Mouse (Mus musculus): Measurements from ENCODE around the gene Svep1. TPM values are rescaled to one million over a fixed set of nuclear protein-coding genes. Genes with fewer than 3 reads are reported as not detected.

The Svep1 gene
- total and polyA plus RNA-seq, 3 experiments, result 3.5 to 4.5 (median 4.2) TPM

DNA sequence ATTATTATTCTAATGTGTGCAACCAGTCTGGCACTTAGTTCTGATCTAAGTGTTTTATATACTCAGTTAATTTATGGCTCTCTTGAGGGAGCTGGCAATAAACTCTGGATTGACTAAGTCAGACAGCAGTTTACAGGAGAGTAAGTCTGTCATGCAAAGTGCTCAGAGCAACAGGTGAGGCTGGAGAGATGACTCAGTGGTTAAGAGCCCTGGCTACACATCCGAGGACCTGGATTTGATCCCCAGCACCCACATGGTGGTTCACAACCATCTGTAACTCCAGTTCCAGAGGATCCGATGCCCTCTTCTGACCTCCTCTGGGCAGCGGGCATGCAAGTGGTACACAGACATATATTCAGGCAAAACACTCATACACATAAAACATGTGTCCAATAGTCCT, 162.3 kb downstream of the Svep1 start:
- no peak for TF ChIP-seq CTCF (IDR thresholded peaks at IDR 0.05)
- TF ChIP-seq EP300 (IDR thresholded peaks at IDR 0.05; ENCODE audit: insufficient read depth, low read depth, low read length), result no peak
- no peak for TF ChIP-seq POLR2A (IDR thresholded peaks at IDR 0.05; ENCODE audit: insufficient read depth, low read depth, low read length)
- Histone ChIP-seq H3K9ac (ENCODE audit: low read depth, low read length) (no peak overlapping the region), H3K79me2 (replicated peaks; ENCODE audit: control insufficient read depth, insufficient read depth, low read length) (no peaks in the 10 kb centered on the region), H3K4me3 (no peak overlapping the region), H3K4me1 (ENCODE audit: control insufficient read depth, insufficient read depth, low read length) (no peaks in the 10 kb centered on the region), H3K36me3 (ENCODE audit: control insufficient read depth, insufficient read depth, low read length) (no peaks in the 10 kb centered on the region), H3K27me3 (ENCODE audit: control insufficient read depth, insufficient read depth, low read length) (no peaks in the 10 kb centered on the region), H3K27ac (no peak overlapping the region)
- intact Hi-C loops (cut with DNase I), result no loop called here
- DNase-seq, result no peak
- WGBS, result 98% methylated on average over 3 of the region's 3 CpGs

GRCm38 (mm10) chr4:58040093-58040492, 166.6 kb downstream of the Svep1 start:
- no peaks in the 10 kb centered on the region for H3K79me2 ChIP-seq (replicated peaks; ENCODE audit: control insufficient read depth, insufficient read depth, low read length)
- intact Hi-C loops (cut with DNase I), result no loop called here
- H3K4me1 ChIP-seq (ENCODE audit: control insufficient read depth, insufficient read depth, low read length), result no peaks in the 10 kb centered on the region
- no peak overlapping the region for H3K27ac ChIP-seq
- H3K36me3 ChIP-seq (ENCODE audit: control insufficient read depth, insufficient read depth, low read length), result no peaks in the 10 kb centered on the region
- no peak overlapping the region for H3K9ac ChIP-seq (ENCODE audit: low read depth, low read length)
- no peak overlapping the region for H3K4me3 ChIP-seq
- no peaks in the 10 kb centered on the region for H3K27me3 ChIP-seq (ENCODE audit: control insufficient read depth, insufficient read depth, low read length)
- TF ChIP-seq EP300 (IDR thresholded peaks at IDR 0.05; ENCODE audit: insufficient read depth, low read depth, low read length) (no peak), CTCF (IDR thresholded peaks at IDR 0.05) (no peak), POLR2A (IDR thresholded peaks at IDR 0.05; ENCODE audit: insufficient read depth, low read depth, low read length) (no peak)
- DNase-seq, result no peak
- 83% methylated on average over 2 of the region's 2 CpGs for WGBS

GRCm38 (mm10) chr4:58037096-58037705, 169.5 kb downstream of the Svep1 start:
- TF ChIP-seq POLR2A (IDR thresholded peaks at IDR 0.05; ENCODE audit: insufficient read depth, low read depth, low read length) (no peak), CTCF (IDR thresholded peaks at IDR 0.05) (no peak), EP300 (IDR thresholded peaks at IDR 0.05; ENCODE audit: insufficient read depth, low read depth, low read length) (no peak)
- no peak overlapping the region for H3K9ac ChIP-seq (ENCODE audit: low read depth, low read length)
- H3K79me2 ChIP-seq (replicated peaks; ENCODE audit: control insufficient read depth, insufficient read depth, low read length), result no peaks in the 10 kb centered on the region
- H3K36me3 ChIP-seq (ENCODE audit: control insufficient read depth, insufficient read depth, low read length), result no peaks in the 10 kb centered on the region
- H3K27ac ChIP-seq, result no peak overlapping the region
- no peaks in the 10 kb centered on the region for H3K27me3 ChIP-seq (ENCODE audit: control insufficient read depth, insufficient read depth, low read length)
- H3K4me1 ChIP-seq (ENCODE audit: control insufficient read depth, insufficient read depth, low read length), result no peaks in the 10 kb centered on the region
- 82% methylated on average over 6 of the region's 6 CpGs for WGBS
- intact Hi-C loops (cut with DNase I), result no loop called here
- DNase-seq, result no peak
- no peak overlapping the region for H3K4me3 ChIP-seq

GRCm38 (mm10) chr4:58034663-58035062, 172.0 kb downstream of the Svep1 start:
- H3K27ac ChIP-seq, result no peak overlapping the region
- H3K4me1 ChIP-seq (ENCODE audit: control insufficient read depth, insufficient read depth, low read length), result no peaks in the 10 kb centered on the region
- H3K4me3 ChIP-seq, result no peak overlapping the region
- no peaks in the 10 kb centered on the region for H3K27me3 ChIP-seq (ENCODE audit: control insufficient read depth, insufficient read depth, low read length)
- no peaks in the 10 kb centered on the region for H3K79me2 ChIP-seq (replicated peaks; ENCODE audit: control insufficient read depth, insufficient read depth, low read length)
- no peak for TF ChIP-seq CTCF (IDR thresholded peaks at IDR 0.05)
- no peak for TF ChIP-seq EP300 (IDR thresholded peaks at IDR 0.05; ENCODE audit: insufficient read depth, low read depth, low read length)
- no peak for TF ChIP-seq POLR2A (IDR thresholded peaks at IDR 0.05; ENCODE audit: insufficient read depth, low read depth, low read length)
- H3K9ac ChIP-seq (ENCODE audit: low read depth, low read length), result no peak overlapping the region
- intact Hi-C loops (cut with DNase I), result no loop called here
- 40% methylated on average over 13 of the region's 13 CpGs for WGBS
- DNase-seq, result no peak
- H3K36me3 ChIP-seq (ENCODE audit: control insufficient read depth, insufficient read depth, low read length), result no peaks in the 10 kb centered on the region

DNA sequence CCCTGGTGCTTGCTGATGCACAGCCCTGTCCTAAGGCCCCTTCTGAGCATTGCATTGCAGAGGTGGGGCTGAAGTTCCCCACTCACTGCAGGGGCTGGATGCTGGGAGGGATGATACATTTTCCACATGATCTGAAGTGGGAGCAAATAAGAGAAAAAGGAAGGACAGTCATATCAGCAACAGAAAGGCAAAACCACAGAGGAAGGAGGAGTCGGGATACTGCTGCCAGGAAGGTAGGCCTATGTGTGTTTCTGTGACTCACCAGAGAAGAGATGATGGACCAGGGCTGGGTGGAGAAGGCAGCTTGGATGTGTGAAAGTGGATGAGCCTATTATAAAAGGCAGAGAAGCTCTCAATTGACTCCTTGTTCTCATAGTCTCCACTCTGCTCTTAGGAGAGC, 173.9 kb downstream of the Svep1 start:
- 69% methylated on average over 1 of the region's 1 CpGs for WGBS
- H3K27me3 ChIP-seq (ENCODE audit: control insufficient read depth, insufficient read depth, low read length), result no peaks in the 10 kb centered on the region
- H3K79me2 ChIP-seq (replicated peaks; ENCODE audit: control insufficient read depth, insufficient read depth, low read length), result no peaks in the 10 kb centered on the region
- H3K4me3 ChIP-seq, result no peak overlapping the region
- TF ChIP-seq EP300 (IDR thresholded peaks at IDR 0.05; ENCODE audit: insufficient read depth, low read depth, low read length) (no peak), POLR2A (IDR thresholded peaks at IDR 0.05; ENCODE audit: insufficient read depth, low read depth, low read length) (no peak), CTCF (IDR thresholded peaks at IDR 0.05) (no peak)
- no peak for DNase-seq
- no peaks in the 10 kb centered on the region for H3K4me1 ChIP-seq (ENCODE audit: control insufficient read depth, insufficient read depth, low read length)
- H3K27ac ChIP-seq, result no peak overlapping the region
- H3K36me3 ChIP-seq (ENCODE audit: control insufficient read depth, insufficient read depth, low read length), result no peaks in the 10 kb centered on the region
- intact Hi-C loops (cut with DNase I), result no loop called here
- no peak overlapping the region for H3K9ac ChIP-seq (ENCODE audit: low read depth, low read length)

GRCm38 (mm10) chr4:58009024-58009423, 197.6 kb downstream of the Svep1 start, which contains the start of gene Txndc8:
Gene Txndc8, minus strand, starts transcription at chr4:58009124.
- intact Hi-C loops (cut with DNase I), result no loop called here
- Histone ChIP-seq H3K4me1 (ENCODE audit: control insufficient read depth, insufficient read depth, low read length) (no peaks in the 10 kb centered on the region), H3K4me3 (no peak within 1 kb of the TSS), H3K27me3 (ENCODE audit: control insufficient read depth, insufficient read depth, low read length) (no peaks in the 10 kb centered on the region), H3K9ac (ENCODE audit: low read depth, low read length) (no peak within 1 kb of the TSS), H3K27ac (no peak within 1 kb of the TSS), H3K79me2 (replicated peaks; ENCODE audit: control insufficient read depth, insufficient read depth, low read length) (no peaks in the 10 kb centered on the region), H3K36me3 (ENCODE audit: control insufficient read depth, insufficient read depth, low read length) (no peaks in the 10 kb centered on the region)
- TF ChIP-seq POLR2A (IDR thresholded peaks at IDR 0.05; ENCODE audit: insufficient read depth, low read depth, low read length), result no peak
- TF ChIP-seq EP300 (IDR thresholded peaks at IDR 0.05; ENCODE audit: insufficient read depth, low read depth, low read length), result no peak
- no peak for TF ChIP-seq CTCF (IDR thresholded peaks at IDR 0.05)
- DNase-seq, result no peak
- 84% methylated on average over 5 of the region's 5 CpGs for WGBS

All from heart, adult 2 months (tissue).